Mouse (Mus musculus) fat pad, adult 2 months (tissue): ENCODE data around the gene Kctd12.

ENCODE experiments used
- DNase-seq: peaks from one replicate; pipeline ENCODE4 v3.0.0-alpha.2; 2011; ENCODE audit warnings: low read depth, low spot score; ENCODE audit errors: extremely low read depth

The Kctd12 gene

DNA sequence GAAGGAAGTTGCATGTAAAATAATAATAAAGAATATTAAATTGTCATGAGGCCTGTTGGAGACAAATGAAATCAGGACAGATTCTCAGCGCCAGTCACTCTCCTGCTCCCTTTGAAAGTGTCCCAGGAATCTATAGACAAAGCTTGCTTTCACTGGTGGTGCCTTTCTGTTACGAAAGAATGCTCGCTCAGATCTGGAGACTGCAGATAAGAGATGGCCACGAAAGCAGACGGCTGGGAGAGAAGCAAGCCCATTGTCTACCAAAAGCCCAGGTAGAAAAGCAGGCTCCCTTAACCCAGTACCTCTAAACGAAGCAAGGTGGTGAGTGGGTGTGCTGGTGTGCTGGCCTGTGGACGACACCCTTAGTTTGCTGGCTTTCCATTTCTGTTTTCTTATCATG, 16.2 kb downstream of the Kctd12 start:
- no peak for DNase-seq

DNA sequence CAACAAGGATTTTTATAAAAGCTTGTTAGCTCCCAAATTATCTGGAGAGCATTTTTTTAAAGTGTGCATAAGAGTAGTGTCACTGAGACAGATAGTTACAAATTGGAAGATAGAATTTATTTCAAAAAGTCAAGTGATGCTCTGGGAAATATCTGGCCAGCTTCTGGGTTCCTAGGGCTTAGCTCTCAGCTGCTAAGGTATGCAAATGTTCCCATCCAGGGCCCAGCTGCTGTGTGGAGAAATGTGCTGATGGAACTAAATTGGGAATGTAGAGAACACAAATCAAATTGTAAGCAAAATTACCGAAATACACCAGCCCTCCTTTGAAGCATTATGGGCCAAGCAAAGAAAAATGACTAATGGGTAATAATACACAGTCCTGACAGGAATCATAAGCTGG, 16.6 kb downstream of the Kctd12 start:
- no peak for DNase-seq

DNA sequence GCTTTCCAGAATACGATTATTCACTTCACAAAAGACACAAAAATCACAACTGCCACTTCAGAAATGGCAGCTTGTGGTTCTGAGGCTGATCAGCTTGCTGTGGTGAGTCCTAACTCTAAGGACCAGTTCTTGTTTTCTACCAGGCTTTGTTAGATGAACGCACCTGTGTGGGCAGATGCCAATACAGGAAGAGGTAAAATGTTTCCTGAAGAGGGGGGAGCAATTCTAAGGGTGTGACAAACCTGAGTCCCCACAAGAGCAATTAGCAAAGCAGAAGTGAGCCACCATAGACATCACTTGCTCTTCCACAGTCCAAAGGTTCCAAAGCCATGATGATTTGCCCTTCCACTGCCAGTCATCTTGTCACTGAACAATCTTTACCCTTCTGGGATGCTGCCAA, 20.4 kb downstream of the Kctd12 start:
- DNase-seq, result no peak

DNA sequence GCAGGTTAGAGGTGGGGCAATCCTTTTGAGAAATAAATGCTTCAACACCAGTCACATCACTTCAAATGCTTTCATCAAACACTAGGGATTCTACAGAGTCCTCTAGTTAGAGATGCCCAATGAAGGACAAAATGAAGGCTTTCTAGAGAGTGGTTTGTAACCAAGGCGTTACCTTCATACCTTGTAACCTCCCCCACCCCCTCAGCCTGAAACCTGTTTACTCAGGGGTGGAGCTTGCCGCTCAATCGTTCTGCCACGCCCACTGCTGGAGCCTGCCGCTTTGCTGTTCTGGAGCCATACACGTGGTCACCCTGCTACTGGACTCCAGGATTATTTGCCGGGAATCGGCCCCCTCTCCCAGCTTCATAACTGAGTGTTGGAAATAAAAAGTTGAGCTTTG, 28.9 kb downstream of the Kctd12 start:
- no peak for DNase-seq

DNA sequence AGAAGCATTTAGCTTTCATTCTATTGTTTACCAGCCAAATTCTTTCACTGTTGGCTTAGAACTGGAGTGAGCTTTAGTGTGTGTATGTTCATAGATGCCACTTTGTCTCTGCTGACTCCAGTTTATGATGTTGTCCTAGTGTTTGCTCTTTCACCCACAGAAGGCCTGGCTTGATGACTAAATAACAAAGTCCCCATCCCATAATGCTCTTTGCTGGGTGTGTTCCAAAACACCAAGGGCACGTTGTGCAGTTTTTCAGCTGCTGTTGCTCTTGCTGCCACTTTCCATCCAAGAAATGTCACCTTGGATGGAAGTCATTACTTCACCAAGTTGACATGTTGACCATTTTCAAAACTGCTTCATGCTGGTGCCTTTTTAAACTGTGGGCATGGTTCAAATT, 30.5 kb downstream of the Kctd12 start:
- no peak for DNase-seq

DNA sequence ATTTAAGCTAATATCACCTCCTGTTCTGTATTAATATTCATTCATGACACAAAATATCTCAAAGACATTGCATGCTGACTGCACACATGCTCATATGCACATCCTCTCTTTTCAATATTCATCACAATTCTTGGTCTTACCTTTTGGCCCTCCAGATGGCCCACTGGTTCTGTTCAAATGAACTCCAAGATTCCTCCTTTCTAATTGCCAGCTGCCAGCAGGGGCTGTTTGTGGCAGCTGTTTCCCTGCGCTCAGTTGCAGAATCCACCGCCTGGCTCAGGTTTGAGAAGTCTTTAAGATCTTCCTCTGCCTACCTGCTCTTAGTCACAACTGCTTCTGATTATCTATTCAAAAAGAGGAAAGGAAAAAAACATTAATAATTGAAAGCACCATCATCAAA, 34.6 kb downstream of the Kctd12 start:
- no peak for DNase-seq

DNA sequence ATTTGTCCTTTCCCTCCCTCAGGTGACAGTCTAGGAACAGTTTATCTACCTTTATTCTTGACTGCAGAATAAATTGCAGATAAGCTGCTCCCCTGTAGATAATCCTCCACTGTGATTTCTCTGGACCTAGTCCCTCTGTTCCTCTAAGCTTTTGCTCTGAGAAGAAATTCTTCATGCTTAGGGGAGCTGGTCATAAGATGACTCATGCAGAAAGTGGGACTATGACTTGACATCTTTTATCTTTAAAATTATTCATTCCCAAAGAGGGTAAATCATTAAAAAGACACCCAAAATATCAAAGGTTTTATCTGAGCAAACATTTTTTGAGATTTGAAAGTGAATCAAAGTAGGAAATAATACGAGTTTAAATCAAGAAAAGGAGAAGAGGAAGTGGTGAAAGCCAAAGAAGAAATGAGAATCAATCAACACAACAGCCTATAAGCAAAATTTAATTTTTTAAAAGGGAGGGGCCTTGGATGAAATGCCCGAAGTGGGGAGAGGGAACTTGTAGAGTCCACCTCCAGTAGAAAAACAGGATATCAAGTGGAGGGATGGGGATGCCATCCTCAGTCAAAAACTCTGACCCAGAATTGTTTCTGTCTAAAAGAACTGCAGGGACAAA, 40.1 kb downstream of the Kctd12 start:
- DNase-seq, result no peak

DNA sequence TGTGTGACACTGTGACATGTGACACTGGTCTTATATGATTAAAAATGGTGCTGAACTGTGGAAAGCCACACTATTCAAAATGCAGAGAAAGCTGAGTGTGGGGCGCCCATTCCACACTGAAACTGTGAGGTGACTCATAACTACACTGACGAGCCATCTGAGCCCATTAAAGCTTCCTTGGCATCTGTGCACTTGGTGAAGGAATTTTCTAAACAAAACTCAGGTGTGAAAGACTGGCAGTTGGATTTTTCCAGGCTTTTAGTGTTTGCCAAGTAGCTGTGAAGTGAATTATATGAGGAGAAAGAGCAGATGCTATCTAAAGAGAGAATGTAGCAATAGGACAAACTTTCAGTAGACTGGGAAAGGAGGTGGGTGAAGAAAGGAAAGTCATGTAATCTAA, 47.6 kb downstream of the Kctd12 start:
- DNase-seq, result no peak

DNA sequence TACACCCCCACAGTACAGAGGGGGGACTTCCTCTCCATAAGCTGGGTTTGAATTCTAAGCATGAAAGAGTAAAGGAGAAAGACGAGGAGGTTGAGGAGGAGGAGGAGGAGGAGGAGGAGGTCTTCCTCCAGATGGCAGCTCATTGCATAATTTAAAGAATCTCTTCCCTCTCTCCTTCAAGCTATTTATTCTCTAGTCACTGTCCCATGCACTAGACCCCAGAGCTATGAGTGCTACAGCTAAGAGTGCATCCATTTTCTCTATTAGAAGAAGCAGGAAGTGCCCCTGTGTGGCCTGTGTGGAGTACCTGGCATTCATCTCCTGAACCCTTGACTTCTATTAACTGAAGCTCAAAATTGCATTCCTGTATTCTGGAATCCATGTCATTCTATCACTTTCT, 51.5 kb downstream of the Kctd12 start:
- no peak for DNase-seq

DNA sequence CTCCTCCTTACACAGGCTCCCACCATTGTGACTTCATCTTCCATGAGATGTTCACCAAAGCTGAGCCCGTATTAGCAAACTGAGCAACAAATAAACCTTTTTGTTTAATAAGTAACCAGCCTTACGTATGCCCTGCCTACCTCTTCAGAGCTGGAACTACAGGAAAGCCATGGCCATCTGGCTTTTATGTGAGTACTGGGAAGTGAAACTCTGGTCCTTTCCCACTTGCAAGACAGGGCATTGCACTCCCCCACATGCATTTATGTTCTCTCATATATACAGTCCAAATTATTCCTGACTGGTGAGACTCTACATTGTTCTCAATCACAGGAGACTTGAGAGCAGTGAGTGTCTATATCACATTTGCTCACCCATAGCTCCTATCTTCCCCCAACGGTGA, 52.9 kb downstream of the Kctd12 start:
- DNase-seq, result no peak

DNA sequence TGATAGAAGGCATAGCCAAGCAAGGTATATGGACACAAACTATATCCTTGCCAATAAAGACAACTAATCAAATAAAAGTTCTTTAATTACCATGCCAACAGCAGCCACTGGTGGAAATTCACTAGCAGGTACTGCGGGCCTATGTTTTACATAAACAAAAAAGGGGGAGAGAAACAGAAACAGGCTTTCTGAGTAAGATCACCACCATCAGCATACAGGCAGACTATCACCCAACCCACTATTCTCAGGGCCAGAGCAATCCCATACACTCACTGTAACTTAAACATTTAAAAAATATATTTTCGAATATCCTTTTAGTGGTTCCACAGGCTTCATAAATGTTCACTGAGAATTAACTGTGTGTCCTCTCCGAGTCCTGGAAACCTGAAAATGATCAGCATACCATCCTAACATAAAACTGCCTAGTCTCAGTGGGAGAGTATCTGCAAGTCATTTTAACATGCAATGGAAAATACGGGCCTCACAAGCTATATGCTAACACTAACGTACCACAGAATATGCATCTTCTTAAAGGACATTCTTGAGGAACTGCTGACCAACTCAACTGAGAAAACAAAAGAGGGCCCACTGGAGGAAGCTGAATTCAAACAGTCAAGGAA, 54.5 kb downstream of the Kctd12 start:
- DNase-seq, result no peak
